Mouse (Mus musculus) stomach, embryonic 15.5 days (tissue): ENCODE results near the gene Rundc1. TPM values are rescaled to one million over a fixed set of nuclear protein-coding genes. Genes with fewer than 3 reads are reported as not detected.
"Not testable (repeated sequence)": the region's sequence is repeated elsewhere in the genome, so short reads cannot be mapped to it uniquely, and the experiment has no call there.

ENCODE experiments used
- ATAC-seq: fragments of 200-750 bp; cut with Nextera tagmentation; 2 replicates; pipeline ENCODE4 v1.8.0; 2017; ENCODE audit warnings: low read depth, moderate number of reproducible peaks, moderate TSS enrichment; ENCODE audit not compliant: insufficient read depth, low FRiP score
- H3K27ac ChIP-seq: fragments of 300-500 bp; sonication (generic); 2 replicates; pipeline ENCODE4 v1.5.1; 2015; ENCODE audit warnings: mild to moderate bottlenecking, inconsistent platforms
- H3K27me3 ChIP-seq: fragments of 300-500 bp; sonication (generic); replicated peaks from 2 replicates; pipeline ENCODE4 v1.6.1; 2015; ENCODE audit warnings: inconsistent platforms
- H3K36me3 ChIP-seq: fragments of 300-500 bp; sonication (generic); 2 replicates; pipeline ENCODE4 v1.6.1; 2015; ENCODE audit warnings: inconsistent platforms
- H3K4me1 ChIP-seq: fragments of 300-500 bp; sonication (generic); 2 replicates; pipeline ENCODE4 v1.6.1; 2015; ENCODE audit warnings: inconsistent platforms
- H3K4me2 ChIP-seq: fragments of 300-500 bp; sonication (generic); 2 replicates; pipeline ENCODE4 v1.6.1; 2015; ENCODE audit warnings: mild to moderate bottlenecking, inconsistent platforms
- H3K4me3 ChIP-seq: fragments of 300-500 bp; sonication (generic); replicated peaks from 2 replicates; pipeline ENCODE4 v1.5.1; 2015; ENCODE audit warnings: inconsistent platforms
- H3K9ac ChIP-seq: fragments of 300-500 bp; sonication (generic); 2 replicates; pipeline ENCODE4 v1.6.1; 2015; ENCODE audit warnings: inconsistent platforms
- H3K9me3 ChIP-seq: fragments of 300-500 bp; sonication (generic); 2 replicates; pipeline ENCODE4 v1.6.1; 2016; ENCODE audit warnings: inconsistent platforms
- WGBS: fragments of 180-500 bp; shearing (Covaris S2); methylation state at CpG from one replicate; pipeline ENCODE4 v1.1.7; 2015; 5-methylcytosine and 5-hydroxymethylcytosine counted together
- polyA plus RNA-seq: library from polyadenylated mRNA; unstranded; fragments of >200 nt; fragmentation: Nextera tagmentation; extraction: Ambion mirVana; gene quantifications from 2 replicates; pipeline ENCODE4 v1.2.1, GENCODE M21; 2015

Gene Rundc1
- polyA plus RNA-seq, 1 experiment from 2014 or later: 20.8 TPM

- no peaks in the 10 kb centered on the region for H3K36me3 ChIP-seq
- peak overlapping the region; percentile 98 for H3K4me2 ChIP-seq
- peak overlapping the region; percentile 65; the same call in 1 of the 2 replicates for H3K27ac ChIP-seq
- no peaks in the 10 kb centered on the region for H3K9me3 ChIP-seq
- no peaks in the 10 kb centered on the region for H3K27me3 ChIP-seq
- no peak overlapping the region for H3K9ac ChIP-seq
- peak overlapping the region; percentile 86 for H3K4me3 ChIP-seq
- WGBS: 7% methylated on average over 13 of the region's 13 CpGs
- ATAC-seq: no peak
- peaks cover 23% of the 10 kb centered on the region for H3K4me1 ChIP-seq
Observed at GRCm38 (mm10) chr11:101468731-101469130, 43.8 kb downstream of the Rundc1 start.

GRCm38 (mm10) chr11:101469155-101469554, 44.3 kb downstream of the Rundc1 start:
- peak overlapping the region; percentile 86 for H3K4me3 ChIP-seq
- WGBS: 60% methylated on average over 4 of the region's 4 CpGs
- H3K9ac ChIP-seq: no peak overlapping the region
- ATAC-seq: no peak
- peaks cover 19% of the 10 kb centered on the region for H3K4me1 ChIP-seq
- H3K4me2 ChIP-seq: peak overlapping the region; percentile 98
- H3K36me3 ChIP-seq: no peaks in the 10 kb centered on the region
- no peaks in the 10 kb centered on the region for H3K27me3 ChIP-seq
- no peak overlapping the region for H3K27ac ChIP-seq
- H3K9me3 ChIP-seq: no peaks in the 10 kb centered on the region

- no peak overlapping the region for H3K9ac ChIP-seq
- H3K9me3 ChIP-seq: no peaks in the 10 kb centered on the region
- no peak for ATAC-seq
- no peaks in the 10 kb centered on the region for H3K36me3 ChIP-seq
- no peak overlapping the region for H3K4me2 ChIP-seq
- peaks cover 14% of the 10 kb centered on the region for H3K4me1 ChIP-seq
- H3K27me3 ChIP-seq: no peaks in the 10 kb centered on the region
- WGBS: 53% methylated on average over 7 of the region's 7 CpGs
- H3K4me3 ChIP-seq: no peak overlapping the region
- no peak overlapping the region for H3K27ac ChIP-seq
Observed at GRCm38 (mm10) chr11:101470206-101470605, 45.3 kb downstream of the Rundc1 start.

GRCm38 (mm10) chr11:101471926-101472325, 47.0 kb downstream of the Rundc1 start:
- Histone ChIP-seq H3K36me3 (no peaks in the 10 kb centered on the region), H3K27me3 (no peaks in the 10 kb centered on the region), H3K9me3 (no peaks in the 10 kb centered on the region), H3K9ac (no peak overlapping the region), H3K4me1 (peaks cover 8% of the 10 kb centered on the region), H3K27ac (no peak overlapping the region), H3K4me2 (no peak overlapping the region), H3K4me3 (no peak overlapping the region)
- ATAC-seq: no peak
- 63% methylated on average over 3 of the region's 3 CpGs for WGBS

- 51% methylated on average over 7 of the region's 7 CpGs for WGBS
- Histone ChIP-seq H3K4me1 (peaks cover 8% of the 10 kb centered on the region), H3K4me3 (no peak overlapping the region), H3K4me2 (no peak overlapping the region), H3K27ac (no peak overlapping the region), H3K9me3 (no peaks in the 10 kb centered on the region), H3K27me3 (no peaks in the 10 kb centered on the region), H3K9ac (no peak overlapping the region), H3K36me3 (no peaks in the 10 kb centered on the region)
- ATAC-seq: no peak
Observed at GRCm38 (mm10) chr11:101472336-101472735, 47.5 kb downstream of the Rundc1 start.

GRCm38 (mm10) chr11:101473686-101474085, 48.8 kb downstream of the Rundc1 start:
- H3K4me2 ChIP-seq, H3K27me3 ChIP-seq, H3K9ac ChIP-seq, H3K9me3 ChIP-seq, H3K4me3 ChIP-seq, H3K27ac ChIP-seq, ATAC-seq, H3K4me1 ChIP-seq, H3K36me3 ChIP-seq: not testable (repeated sequence)
- WGBS: 78% methylated on average over 1 of the region's 1 CpGs

- Histone ChIP-seq H3K9ac (no peak overlapping the region), H3K4me2 (no peak overlapping the region), H3K36me3 (no peaks in the 10 kb centered on the region), H3K9me3 (no peaks in the 10 kb centered on the region), H3K4me1 (no peaks in the 10 kb centered on the region), H3K27ac (no peak overlapping the region), H3K4me3 (no peak overlapping the region), H3K27me3 (no peaks in the 10 kb centered on the region)
- ATAC-seq: no peak
- WGBS: 57% methylated on average over 5 of the region's 5 CpGs
Observed at GRCm38 (mm10) chr11:101474298-101474697, 49.4 kb downstream of the Rundc1 start.

GRCm38 (mm10) chr11:101476361-101476760, 51.5 kb downstream of the Rundc1 start:
- H3K36me3 ChIP-seq, H3K9me3 ChIP-seq, H3K27me3 ChIP-seq, H3K4me2 ChIP-seq, ATAC-seq, H3K9ac ChIP-seq, H3K4me3 ChIP-seq, H3K27ac ChIP-seq, H3K4me1 ChIP-seq: not testable (repeated sequence)
- 81% methylated on average over 4 of the region's 4 CpGs for WGBS

GRCm38 (mm10) chr11:101477194-101477551, 52.3 kb downstream of the Rundc1 start:
- H3K9ac ChIP-seq: no peak overlapping the region
- no peak for ATAC-seq
- no peaks in the 10 kb centered on the region for H3K9me3 ChIP-seq
- no peak overlapping the region for H3K4me2 ChIP-seq
- H3K36me3 ChIP-seq: no peaks in the 10 kb centered on the region
- H3K4me1 ChIP-seq: no peaks in the 10 kb centered on the region; the same call in 1 of the 2 replicates
- no peak overlapping the region for H3K4me3 ChIP-seq
- H3K27ac ChIP-seq: no peak overlapping the region
- 62% methylated on average over 4 of the region's 4 CpGs for WGBS
- no peaks in the 10 kb centered on the region for H3K27me3 ChIP-seq

GRCm38 (mm10) chr11:101477552-101478211, 52.8 kb downstream of the Rundc1 start:
- WGBS: 58% methylated on average over 10 of the region's 10 CpGs
- H3K27ac ChIP-seq: no peak overlapping the region
- no peaks in the 10 kb centered on the region for H3K27me3 ChIP-seq
- H3K36me3 ChIP-seq: no peaks in the 10 kb centered on the region
- no peaks in the 10 kb centered on the region for H3K9me3 ChIP-seq
- no peak overlapping the region for H3K9ac ChIP-seq
- no peak overlapping the region for H3K4me3 ChIP-seq
- no peaks in the 10 kb centered on the region; the same call in 1 of the 2 replicates for H3K4me1 ChIP-seq
- ATAC-seq: no peak
- H3K4me2 ChIP-seq: no peak overlapping the region

GRCm38 (mm10) chr11:101479171-101479635, 54.3 kb downstream of the Rundc1 start:
- no peak for ATAC-seq
- Histone ChIP-seq H3K9me3 (no peaks in the 10 kb centered on the region), H3K9ac (no peak overlapping the region), H3K4me1 (no peaks in the 10 kb centered on the region; the same call in 1 of the 2 replicates), H3K4me3 (no peak overlapping the region), H3K27ac (no peak overlapping the region), H3K36me3 (no peaks in the 10 kb centered on the region), H3K27me3 (no peaks in the 10 kb centered on the region), H3K4me2 (peak overlapping the region; percentile 34; the same call in 1 of the 2 replicates)
- 15% methylated on average over 18 of the region's 18 CpGs for WGBS

GRCm38 (mm10) chr11:101480912-101481311, 56.0 kb downstream of the Rundc1 start:
- H3K4me3 ChIP-seq: no peak overlapping the region
- no peak overlapping the region for H3K9ac ChIP-seq
- H3K27ac ChIP-seq: no peak overlapping the region
- 22% methylated on average over 6 of the region's 6 CpGs for WGBS
- ATAC-seq: no peak
- H3K4me1 ChIP-seq: no peaks in the 10 kb centered on the region; the same call in 1 of the 2 replicates
- H3K4me2 ChIP-seq: no peak overlapping the region
- no peaks in the 10 kb centered on the region for H3K36me3 ChIP-seq
- H3K27me3 ChIP-seq: no peaks in the 10 kb centered on the region
- no peaks in the 10 kb centered on the region for H3K9me3 ChIP-seq
